Mouse (Mus musculus): Measurements from ENCODE around the gene Erbin.
A peak's percentile ranks its signal among the peaks of the same experiment; 100 is the strongest.

GRCm38 (mm10) chr13:103920261-103920932 is at the start of gene Erbin:
- 0 out of 2 replicates have a peak, but pooled peaks have one; percentile 47 for TF ChIP-seq POLR2A (IDR thresholded peaks at IDR 0.05; ENCODE audit: extremely low read depth, insufficient read depth, low read length)
- no peak for TF ChIP-seq CTCF (IDR thresholded peaks at IDR 0.05; ENCODE audit: low read depth, low read length)

Measured in liver, adult 2 months (tissue).